9 mouse cellular contexts compared by ENCODE assay signal in the genomic region with DNA sequence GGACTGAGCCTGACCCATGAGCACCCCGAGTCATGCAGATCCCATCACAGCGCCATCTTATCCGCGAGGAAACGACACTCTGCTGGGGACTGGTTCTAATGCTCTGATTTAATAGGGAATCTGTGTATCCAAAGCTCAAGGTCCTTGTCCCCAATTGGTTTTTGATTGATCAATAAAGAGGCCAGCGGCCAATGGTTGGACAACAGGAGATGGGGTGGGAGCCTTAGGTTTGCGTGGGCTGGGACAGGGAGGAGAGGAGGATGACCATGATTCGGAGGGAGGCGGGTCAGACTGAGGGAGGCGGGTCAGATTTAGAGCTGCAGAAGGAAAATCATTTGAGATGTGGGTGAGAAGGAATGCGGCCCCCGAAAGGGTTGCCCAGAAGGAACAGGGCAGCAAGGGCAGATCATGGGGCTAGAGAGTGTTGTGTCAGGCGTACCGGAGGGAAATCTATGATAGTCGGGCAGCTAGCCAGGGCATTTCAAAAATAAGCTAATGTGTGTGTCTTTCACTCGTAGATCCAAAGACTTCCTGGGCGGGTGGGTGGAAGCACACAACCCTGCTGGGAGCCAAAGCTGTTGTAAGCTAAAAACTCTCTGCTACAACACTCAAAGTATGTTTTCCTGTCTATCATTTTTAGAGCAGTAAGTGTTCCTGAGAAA.
DNase-seq lines count a peak whose midpoint lies in the region; ATAC-seq and TF ChIP-seq lines count a peak whose summit lies in the region.
"Had no signal": no experiment of that assay in that cellular context is flagged by ENCODE, and none has a peak within 500 bp of the region (broad histone marks: within the 10 kb centered on the region; RNA-seq: fewer than 3 reads in every experiment).

No protein-coding gene starts in this region.

- no peak for TF ChIP-seq CTCF in forebrain, postnatal 0 days (IDR thresholded peaks at IDR 0.05; ENCODE audit: low read depth)

- no peak overlapping the region for H3K4me3 ChIP-seq in forebrain, embryonic 13.5 days
- H3K4me3 ChIP-seq in forebrain, postnatal 0 days (ENCODE audit: low read depth, low read length): no peak overlapping the region
- no peak overlapping the region for H3K4me3 ChIP-seq in intestine, embryonic 15.5 days (replicated peaks)
- H3K4me3 ChIP-seq in stomach, embryonic 14.5 days (ENCODE audit: low read depth, low read length): no peak overlapping the region

- no peak overlapping the region for H3K4me2 ChIP-seq in forebrain, embryonic 13.5 days
- no peak overlapping the region for H3K4me2 ChIP-seq in forebrain, postnatal 0 days (ENCODE audit: low read depth)
- no peak overlapping the region for H3K4me2 ChIP-seq in intestine, embryonic 15.5 days (replicated peaks)
- H3K4me2 ChIP-seq in stomach, embryonic 14.5 days (replicated peaks; ENCODE audit: low read depth, low read length): no peak overlapping the region

- 79% methylated on average over 17 of the region's 17 CpGs for WGBS in forebrain, embryonic 13.5 days
- 75% methylated on average over 17 of the region's 17 CpGs for WGBS in forebrain, postnatal 0 days
- WGBS in intestine, embryonic 15.5 days: 82% methylated on average over 17 of the region's 17 CpGs
- 78% methylated on average over 17 of the region's 17 CpGs for WGBS in stomach, embryonic 14.5 days

- intact Hi-C loops in left cerebral cortex, postnatal 4 days (cut with DNase I): no loop called here

- no peaks in the 10 kb centered on the region for H3K9me3 ChIP-seq in forebrain, embryonic 13.5 days (replicated peaks)
- no peaks in the 10 kb centered on the region for H3K9me3 ChIP-seq in forebrain, postnatal 0 days (ENCODE audit: low read length)
- no peaks in the 10 kb centered on the region for H3K9me3 ChIP-seq in intestine, embryonic 15.5 days
- no peaks in the 10 kb centered on the region for H3K9me3 ChIP-seq in stomach, embryonic 14.5 days (ENCODE audit: control insufficient read depth, low read depth, low read length)

- H3K27ac ChIP-seq in forebrain, embryonic 13.5 days: peak overlapping the region; percentile 59
- H3K27ac ChIP-seq in forebrain, postnatal 0 days (ENCODE audit: low read depth, low read length): no peak overlapping the region
- peak overlapping the region; percentile 48 for H3K27ac ChIP-seq in intestine, embryonic 15.5 days
- peak overlapping the region; percentile 66; the same call in 1 of the 2 replicates for H3K27ac ChIP-seq in stomach, embryonic 14.5 days (ENCODE audit: low read length)

- H3K36me3 ChIP-seq in forebrain, embryonic 13.5 days (ENCODE audit: poor library complexity, severe bottlenecking): no peaks in the 10 kb centered on the region
- H3K36me3 ChIP-seq in forebrain, postnatal 0 days (ENCODE audit: insufficient read depth): no peaks in the 10 kb centered on the region
- no peaks in the 10 kb centered on the region for H3K36me3 ChIP-seq in intestine, embryonic 15.5 days
- no peaks in the 10 kb centered on the region for H3K36me3 ChIP-seq in stomach, embryonic 14.5 days (ENCODE audit: control insufficient read depth, insufficient read depth, low read length)

- no peak overlapping the region for H3K9ac ChIP-seq in forebrain, embryonic 13.5 days
- H3K9ac ChIP-seq in forebrain, postnatal 0 days: no peak overlapping the region
- no peak overlapping the region for H3K9ac ChIP-seq in intestine, embryonic 15.5 days
- no peak overlapping the region for H3K9ac ChIP-seq in stomach, embryonic 14.5 days (replicated peaks; ENCODE audit: low read depth, low read length)

- no peak for DNase-seq in forebrain, postnatal 0 days
- DNase-seq in left cerebral cortex, postnatal 4 days: peak; percentile 61
- no peak for DNase-seq in left cerebral cortex, adult 18-20 months (ENCODE audit: low spot score in 2 of 2)
- DNase-seq in gastrocnemius, postnatal 25 days: no peak
- no peak for DNase-seq in Muller cell, postnatal 12 days (ENCODE audit: inconsistent ontology term)

- H3K27me3 ChIP-seq in forebrain, embryonic 13.5 days: no peaks in the 10 kb centered on the region
- no peaks in the 10 kb centered on the region for H3K27me3 ChIP-seq in forebrain, postnatal 0 days (ENCODE audit: insufficient read depth, low read length)
- no peaks in the 10 kb centered on the region for H3K27me3 ChIP-seq in intestine, embryonic 15.5 days (replicated peaks)
- no peaks in the 10 kb centered on the region for H3K27me3 ChIP-seq in stomach, embryonic 14.5 days (ENCODE audit: control insufficient read depth, insufficient read depth, low read length)
- H3K27me3 ChIP-seq: CH12.LX had no signal

- peaks cover 38% of the 10 kb centered on the region for H3K4me1 ChIP-seq in forebrain, embryonic 13.5 days
- H3K4me1 ChIP-seq in forebrain, postnatal 0 days (ENCODE audit: insufficient read depth): 0 out of 2 replicates have a peak, but pooled peaks cover 6% of the 10 kb centered on the region
- peaks cover 12% of the 10 kb centered on the region; the same call in 1 of the 2 replicates for H3K4me1 ChIP-seq in intestine, embryonic 15.5 days (replicated peaks)
- peaks cover 24% of the 10 kb centered on the region for H3K4me1 ChIP-seq in stomach, embryonic 14.5 days (ENCODE audit: control insufficient read depth, insufficient read depth, low read length)

- ATAC-seq in forebrain, embryonic 13.5 days: peak; percentile 9; the same call in 1 of the 2 replicates
- ATAC-seq in forebrain, postnatal 0 days: no peak
- ATAC-seq in intestine, embryonic 15.5 days: no peak
- no peak for ATAC-seq in stomach, embryonic 14.5 days (ENCODE audit: insufficient number of reproducible peaks, insufficient read depth, low FRiP score, low read depth)
